Mouse (Mus musculus) megakaryocyte, embryonic 14.5 days (primary cell): ENCODE measurements around the gene Bdh2.

Experiments
- FLI1 ChIP-seq: IDR thresholded peaks from 2 replicates; pipeline ENCODE4 v1.6.1; 2012; ENCODE audit warnings: low read length, inconsistent platforms, mixed read lengths
- GATA1 ChIP-seq: IDR thresholded peaks from 3 replicates; pipeline ENCODE4 v1.6.1; 2012; ENCODE audit warnings: mixed read lengths, low read length, inconsistent platforms, borderline replicate concordance

GRCm38 (mm10) chr3:135269391-135269990 is 11.5 kb upstream of the Bdh2 start:
- TF ChIP-seq GATA1: no peak
- no peak for TF ChIP-seq FLI1
